Mouse (Mus musculus) intestine, embryonic 16.5 days (tissue): ENCODE data around the gene Prrc2b. TPM values are rescaled to one million over a fixed set of nuclear protein-coding genes. Genes with fewer than 3 reads are reported as not detected.

Experiments used
- ATAC-seq: fragments of 200-750 bp; cut with Nextera tagmentation; 2 replicates; pipeline ENCODE4 v1.8.0; 2017; ENCODE audit warnings: moderate TSS enrichment, moderate library complexity
- H3K27ac ChIP-seq: fragments of 300-500 bp; sonication (generic); 2 replicates; pipeline ENCODE4 v1.5.1; 2014; ENCODE audit warnings: mild to moderate bottlenecking, low read length
- H3K27me3 ChIP-seq: fragments of 300-500 bp; sonication (generic); replicated peaks from 2 replicates; pipeline ENCODE4 v1.6.1; 2014; ENCODE audit warnings: low read length, control low read depth, mixed read lengths; ENCODE audit not compliant: control insufficient read depth, insufficient read depth
- H3K36me3 ChIP-seq: fragments of 300-500 bp; sonication (generic); 2 replicates; pipeline ENCODE4 v1.6.1; 2014; ENCODE audit warnings: low read length, control low read depth; ENCODE audit not compliant: control insufficient read depth, insufficient read depth
- H3K4me1 ChIP-seq: fragments of 300-500 bp; sonication (generic); 2 replicates; pipeline ENCODE4 v1.6.1; 2014; ENCODE audit warnings: low read length, control low read depth, mixed read lengths; ENCODE audit not compliant: control insufficient read depth, insufficient read depth
- H3K4me2 ChIP-seq: fragments of 300-500 bp; sonication (generic); 2 replicates; pipeline ENCODE4 v1.6.1; 2014; ENCODE audit warnings: low read depth, low read length, control low read depth
- H3K4me3 ChIP-seq: fragments of 300-500 bp; sonication (generic); 2 replicates; pipeline ENCODE4 v1.5.1; 2014; ENCODE audit warnings: mild to moderate bottlenecking, low read length
- H3K9ac ChIP-seq: fragments of 300-500 bp; sonication (generic); 2 replicates; pipeline ENCODE4 v1.6.1; 2014; ENCODE audit warnings: low read depth, low read length
- H3K9me3 ChIP-seq: fragments of 300-500 bp; sonication (generic); 2 replicates; pipeline ENCODE4 v1.6.1; 2016; ENCODE audit warnings: low read length, control low read depth; ENCODE audit not compliant: control insufficient read depth
- WGBS: fragments of 180-500 bp; shearing (Covaris S2); extraction: QIAGEN DNeasy Blood & Tissue Kit; methylation state at CpG from one replicate; pipeline ENCODE4 v1.1.7; 2014; 5-methylcytosine and 5-hydroxymethylcytosine counted together
- polyA plus RNA-seq: library from polyadenylated mRNA; unstranded; fragments of >200 nt; fragmentation: Nextera tagmentation; extraction: Ambion mirVana; gene quantifications from 2 replicates; pipeline ENCODE4 v1.2.1, GENCODE M21; 2015

Gene Prrc2b
- polyA plus RNA-seq, 1 experiment from 2014 or later, result 16.2 TPM

DNA sequence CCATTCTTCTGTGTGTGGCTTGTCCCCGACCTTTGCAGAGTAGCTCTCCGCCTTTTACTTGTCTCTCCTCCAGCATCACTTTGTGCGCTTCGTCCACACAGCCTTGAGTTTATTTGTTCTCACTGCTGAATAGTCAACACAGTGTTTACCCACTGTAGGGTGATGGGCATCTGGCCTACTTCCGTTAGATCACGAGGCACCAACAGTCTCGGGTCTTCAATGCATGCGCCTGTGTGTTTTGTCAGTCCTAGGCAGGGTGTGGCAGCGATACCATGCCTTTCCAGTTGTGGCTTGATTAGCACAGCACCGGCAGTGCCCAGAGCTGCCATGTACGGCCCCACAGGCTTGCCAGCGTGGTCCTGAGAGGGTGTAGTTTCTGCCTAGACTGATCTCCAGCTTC is 13.6 kb downstream of the Prrc2b start:
- peak; percentile 45; the same call in 1 of the 2 replicates for ATAC-seq
- 43% methylated on average over 12 of the region's 12 CpGs for WGBS
- H3K27me3 ChIP-seq, result no peaks in the 10 kb centered on the region
- 0 out of 2 replicates have a peak overlapping the region, but pooled peaks have one; percentile 13 for H3K9ac ChIP-seq
- H3K36me3 ChIP-seq, result no peaks in the 10 kb centered on the region
- H3K27ac ChIP-seq, result peak overlapping the region; percentile 73
- H3K9me3 ChIP-seq, result no peaks in the 10 kb centered on the region
- no peak overlapping the region for H3K4me3 ChIP-seq
- H3K4me1 ChIP-seq, result peaks cover 47% of the 10 kb centered on the region
- peak overlapping the region; percentile 14; the same call in 1 of the 2 replicates for H3K4me2 ChIP-seq

GRCm38 (mm10) chr2:32165040-32165800 is 14.3 kb downstream of the Prrc2b start:
- peak; percentile 43 for ATAC-seq

DNA sequence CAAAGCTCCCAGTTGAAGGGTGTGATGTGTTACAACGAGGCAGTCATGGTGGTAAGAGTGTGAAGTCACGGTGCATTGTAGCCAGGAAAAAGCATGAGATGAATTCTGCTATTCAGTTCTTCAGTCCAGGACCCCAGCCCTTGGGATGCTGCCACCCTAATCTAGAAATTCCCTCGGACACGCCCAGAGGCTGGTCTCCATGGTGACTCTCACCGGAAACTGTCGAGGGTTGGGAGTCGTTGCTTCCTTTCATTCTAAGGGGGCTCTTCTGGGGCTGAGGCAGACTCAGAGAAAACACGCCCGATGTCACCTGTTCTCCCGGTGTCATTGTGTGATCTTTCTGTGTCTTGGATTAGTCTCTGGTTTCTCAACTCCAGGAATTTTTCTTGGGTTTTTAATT is 15.7 kb downstream of the Prrc2b start:
- Histone ChIP-seq H3K9ac (no peak overlapping the region), H3K36me3 (no peaks in the 10 kb centered on the region), H3K4me1 (peaks cover 46% of the 10 kb centered on the region), H3K4me3 (no peak overlapping the region), H3K27ac (peak overlapping the region; percentile 91), H3K9me3 (no peaks in the 10 kb centered on the region), H3K27me3 (no peaks in the 10 kb centered on the region), H3K4me2 (peak overlapping the region; percentile 32; the same call in 1 of the 2 replicates)
- ATAC-seq, result no peak
- 12% methylated on average over 10 of the region's 10 CpGs for WGBS

More at GRCm38 (mm10) chr2:32165040-32165800, 14.3 kb downstream of the Prrc2b start:
- H3K9ac ChIP-seq, result 0 out of 2 replicates have a peak overlapping the region, but pooled peaks have one; percentile 13
- peak overlapping the region; percentile 73 for H3K27ac ChIP-seq
- H3K4me2 ChIP-seq, result peak overlapping the region; percentile 14; the same call in 1 of the 2 replicates
- H3K36me3 ChIP-seq, result no peaks in the 10 kb centered on the region
- H3K4me1 ChIP-seq, result peaks cover 48% of the 10 kb centered on the region
- H3K9me3 ChIP-seq, result no peaks in the 10 kb centered on the region
- WGBS, result 70% methylated on average over 11 of the region's 11 CpGs
- H3K4me3 ChIP-seq, result no peak overlapping the region
- no peaks in the 10 kb centered on the region for H3K27me3 ChIP-seq

DNA sequence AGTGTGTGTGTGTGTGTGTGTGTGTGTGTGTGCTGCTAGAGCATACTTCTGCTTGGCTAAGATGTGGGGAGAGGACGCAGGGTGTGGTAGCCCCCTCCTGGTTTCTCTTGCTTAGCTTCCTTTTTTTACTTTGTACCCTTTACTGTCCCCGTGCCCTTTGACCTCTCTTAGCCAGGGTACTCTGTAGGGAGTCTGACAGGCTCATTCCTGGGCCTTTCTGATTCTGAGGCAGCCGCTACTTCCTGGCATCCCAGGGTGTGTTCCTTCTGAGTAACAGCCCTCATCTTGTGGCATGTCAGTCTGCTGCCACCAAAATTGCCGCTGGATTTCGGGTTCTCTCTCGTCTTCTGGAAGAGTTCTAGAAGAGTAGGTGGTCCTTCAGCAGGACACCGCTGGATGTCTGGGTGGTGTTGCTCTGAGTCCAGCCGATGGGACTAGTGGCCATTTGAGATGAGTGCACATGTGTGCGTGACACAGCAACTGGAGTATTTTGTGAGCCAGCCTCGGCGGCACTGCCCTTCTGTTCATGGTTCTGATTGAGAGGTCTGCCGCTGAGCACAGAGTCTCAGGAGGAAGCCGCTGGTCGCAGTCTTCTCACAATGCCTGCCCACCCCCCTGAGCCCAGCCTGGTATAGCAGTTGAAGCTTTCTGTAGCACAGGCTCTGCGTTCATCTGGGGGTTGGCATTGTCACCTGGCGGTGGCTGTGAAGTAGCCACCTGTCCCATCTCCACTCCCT is 16.3 kb downstream of the Prrc2b start:
- Histone ChIP-seq H3K4me3 (peak overlapping the region; percentile 4; the same call in 1 of the 2 replicates), H3K4me1 (peaks cover 48% of the 10 kb centered on the region), H3K9me3 (no peaks in the 10 kb centered on the region), H3K4me2 (peak overlapping the region; percentile 32), H3K9ac (peak overlapping the region; percentile 50), H3K27ac (peak overlapping the region; percentile 91), H3K36me3 (no peaks in the 10 kb centered on the region), H3K27me3 (no peaks in the 10 kb centered on the region)
- peak; percentile 42 for ATAC-seq
- 16% methylated on average over 16 of the region's 16 CpGs for WGBS

- H3K27me3 ChIP-seq, result no peaks in the 10 kb centered on the region
- peaks cover 43% of the 10 kb centered on the region for H3K4me1 ChIP-seq
- H3K9ac ChIP-seq, result peak overlapping the region; percentile 50
- peak; percentile 84 for ATAC-seq
- H3K9me3 ChIP-seq, result no peaks in the 10 kb centered on the region
- peak overlapping the region; percentile 91 for H3K27ac ChIP-seq
- no peaks in the 10 kb centered on the region for H3K36me3 ChIP-seq
- peak overlapping the region; percentile 32 for H3K4me2 ChIP-seq
- peak overlapping the region; percentile 4; the same call in 1 of the 2 replicates for H3K4me3 ChIP-seq
- WGBS, result 2% methylated on average over 7 of the region's 7 CpGs
These were observed 16.9 kb downstream of the Prrc2b start for GRCm38 (mm10) chr2:32167819-32168218.

DNA sequence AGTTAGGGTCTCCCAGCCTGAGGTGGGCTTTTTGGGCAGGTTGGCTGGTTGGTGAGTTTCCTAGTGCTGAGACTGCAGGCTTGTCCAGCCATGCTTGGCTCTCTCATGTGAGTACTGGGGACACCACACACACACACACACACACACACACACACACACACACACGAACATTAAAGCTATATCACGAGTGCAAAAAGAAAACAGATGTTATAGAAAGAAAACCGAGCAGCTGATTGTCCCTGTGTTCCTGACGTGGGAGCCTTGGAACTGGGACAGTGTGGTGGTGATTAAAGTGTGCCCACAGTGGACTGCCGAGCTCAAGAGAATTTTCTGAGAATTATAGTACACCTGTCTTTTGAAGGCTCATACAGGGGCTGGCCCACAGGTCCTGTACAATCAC is 18.4 kb downstream of the Prrc2b start:
- Histone ChIP-seq H3K4me3 (no peak overlapping the region), H3K9ac (no peak overlapping the region), H3K27ac (no peak overlapping the region), H3K9me3 (no peaks in the 10 kb centered on the region), H3K4me1 (peaks cover 42% of the 10 kb centered on the region), H3K4me2 (no peak overlapping the region), H3K27me3 (no peaks in the 10 kb centered on the region), H3K36me3 (no peaks in the 10 kb centered on the region)
- WGBS, result 60% methylated on average over 5 of the region's 5 CpGs
- no peak for ATAC-seq

- Histone ChIP-seq H3K9ac (no peak overlapping the region), H3K4me3 (no peak overlapping the region), H3K9me3 (no peaks in the 10 kb centered on the region), H3K27me3 (no peaks in the 10 kb centered on the region), H3K36me3 (no peaks in the 10 kb centered on the region), H3K4me1 (peaks cover 42% of the 10 kb centered on the region), H3K4me2 (no peak overlapping the region), H3K27ac (no peak overlapping the region)
- ATAC-seq, result no peak
- 71% methylated on average over 8 of the region's 8 CpGs for WGBS
These were observed 19.1 kb downstream of the Prrc2b start for GRCm38 (mm10) chr2:32170010-32170409.

DNA sequence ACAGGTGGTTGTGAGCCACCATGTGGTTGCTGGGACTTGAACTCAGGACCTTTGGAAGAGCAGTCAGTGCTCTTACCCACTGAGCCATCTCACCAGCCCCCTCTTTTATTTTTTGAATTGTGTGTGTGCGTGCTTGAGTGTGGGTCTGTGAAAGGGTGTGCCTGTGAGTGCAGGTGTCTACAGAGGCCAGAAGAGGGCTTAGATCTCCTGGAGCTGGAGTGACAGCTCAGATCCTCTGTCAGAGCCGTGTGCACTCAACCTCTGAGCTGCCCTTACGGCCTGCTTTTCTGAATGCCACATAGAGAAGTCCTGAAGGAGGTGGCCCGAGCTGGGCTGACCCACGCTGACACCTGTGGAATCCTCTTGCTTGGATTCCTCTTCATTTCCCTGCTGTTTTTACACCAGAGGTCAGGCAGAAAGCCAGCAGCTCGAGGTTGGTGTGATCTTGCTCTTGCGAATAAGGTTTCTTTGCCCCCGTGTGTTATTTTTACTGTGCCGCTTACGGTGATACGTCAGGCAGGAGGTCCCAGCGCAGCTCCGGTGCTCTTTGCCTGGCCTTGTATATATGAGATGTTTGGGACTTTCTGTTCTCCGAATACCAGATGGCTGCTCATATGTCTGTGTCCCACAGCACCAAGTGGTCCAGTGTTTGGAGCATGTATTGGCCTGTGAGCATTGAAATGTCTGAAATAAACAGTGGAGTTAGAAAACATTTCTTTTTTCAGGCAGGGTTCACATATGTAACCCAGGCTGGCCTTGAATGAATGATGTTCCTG is 21.0 kb downstream of the Prrc2b start:
- H3K4me2 ChIP-seq, result no peak overlapping the region
- no peaks in the 10 kb centered on the region for H3K36me3 ChIP-seq
- no peaks in the 10 kb centered on the region for H3K9me3 ChIP-seq
- no peak overlapping the region for H3K9ac ChIP-seq
- WGBS, result 72% methylated on average over 14 of the region's 14 CpGs
- no peak overlapping the region for H3K4me3 ChIP-seq
- H3K27me3 ChIP-seq, result no peaks in the 10 kb centered on the region
- ATAC-seq, result no peak
- 0 out of 2 replicates have a peak overlapping the region, but pooled peaks have one; percentile 21 for H3K27ac ChIP-seq
- peaks cover 41% of the 10 kb centered on the region for H3K4me1 ChIP-seq
